Mouse (Mus musculus): ENCODE measurements around the gene March10.

Gene March10

GRCm38 (mm10) chr11:105465488-105465887, 9.0 kb upstream of the March10 start:
- no peak for DNase-seq

DNA sequence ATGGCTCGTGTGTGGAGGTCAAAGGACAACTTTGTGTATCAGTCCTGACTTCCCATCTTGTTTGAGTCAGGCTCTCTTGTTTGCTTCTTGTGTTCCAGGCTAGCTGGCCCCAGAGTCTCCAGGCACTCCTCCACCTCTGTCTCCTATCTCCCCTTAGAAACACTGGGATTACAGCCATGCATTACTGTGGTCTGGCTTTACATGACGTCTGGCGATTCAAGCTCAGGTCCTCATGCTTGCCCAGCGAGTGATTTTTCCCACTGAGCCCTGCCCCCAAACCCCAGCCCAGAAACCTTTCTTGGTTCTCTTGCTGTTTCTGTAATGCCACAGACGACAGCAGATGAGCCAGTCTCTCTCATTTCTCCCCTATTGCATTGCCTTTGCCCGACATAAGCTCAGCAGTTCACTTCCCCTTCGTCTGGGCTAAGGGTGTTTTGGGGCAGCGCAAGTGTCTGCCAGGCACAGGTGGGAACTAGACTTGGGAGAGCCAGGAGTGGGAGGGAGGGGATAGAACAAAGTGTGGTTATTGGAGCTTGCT, 8.0 kb upstream of the March10 start:
- DNase-seq = no peak

DNA sequence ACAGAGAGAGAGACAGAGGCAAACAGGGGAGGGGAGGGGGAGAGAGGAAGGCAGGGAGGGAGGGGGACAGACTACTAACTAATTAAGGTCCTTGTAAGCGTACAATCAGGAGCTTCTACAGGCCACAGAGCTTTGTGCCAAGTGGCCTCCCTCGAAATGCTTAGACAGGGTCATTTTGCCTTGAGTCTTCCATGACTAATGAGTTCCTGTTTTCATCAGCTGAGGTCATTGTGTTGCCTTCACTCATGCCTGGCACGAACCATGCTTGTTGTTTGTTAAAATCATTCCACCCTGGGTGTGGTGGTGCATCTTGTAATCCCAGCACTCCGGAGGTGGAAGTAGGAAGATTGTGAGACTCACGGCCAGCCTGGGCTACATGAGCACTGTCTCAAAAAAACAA, 3.4 kb upstream of the March10 start:
- DNase-seq = peak; percentile 27 to 33

DNA sequence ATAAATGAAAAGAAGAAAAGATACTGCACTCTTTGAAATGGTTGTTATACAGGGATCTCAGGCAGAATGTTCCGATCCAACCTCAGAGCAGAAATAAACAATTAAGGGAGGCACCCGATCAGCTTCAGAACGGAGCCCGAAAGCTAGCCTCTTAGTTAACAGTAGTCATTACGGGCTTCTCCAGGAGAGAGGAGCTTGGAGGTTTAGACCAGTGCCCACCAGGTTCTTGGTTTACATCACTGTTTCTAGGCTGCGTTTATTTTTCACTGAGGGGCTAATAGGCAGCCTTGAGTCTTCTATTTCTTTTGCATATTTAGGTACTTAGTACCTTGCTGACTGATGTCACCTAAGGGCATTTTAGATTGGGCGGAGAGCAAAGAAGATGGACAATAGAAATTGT, 506 bp upstream of the March10 start:
- no peak for DNase-seq

DNA sequence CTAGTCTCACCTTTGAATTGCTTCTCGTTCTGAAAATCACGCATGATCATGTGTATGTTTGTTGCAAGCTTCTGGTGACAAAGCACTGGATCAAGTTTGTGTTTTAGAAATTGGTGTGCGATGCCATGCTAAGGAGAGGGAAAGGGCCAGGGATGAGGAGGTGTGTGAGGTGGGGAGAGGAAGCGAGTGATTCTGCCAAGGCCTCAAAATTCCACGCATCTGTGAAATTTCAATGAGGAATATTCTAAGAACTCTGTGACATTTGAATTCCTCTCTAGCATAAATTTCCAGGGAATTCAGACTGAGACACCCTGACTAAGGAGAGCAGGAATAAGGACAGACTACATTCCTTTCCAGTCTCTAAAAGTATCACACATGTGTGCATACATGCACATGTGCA, 1.4 kb downstream of the March10 start:
- no peak for DNase-seq

- no peak for DNase-seq
Observed at GRCm38 (mm10) chr11:105453084-105453483, 3.5 kb downstream of the March10 start.

- DNase-seq = no peak
Observed at GRCm38 (mm10) chr11:105452504-105452903, 4.0 kb downstream of the March10 start.

DNA sequence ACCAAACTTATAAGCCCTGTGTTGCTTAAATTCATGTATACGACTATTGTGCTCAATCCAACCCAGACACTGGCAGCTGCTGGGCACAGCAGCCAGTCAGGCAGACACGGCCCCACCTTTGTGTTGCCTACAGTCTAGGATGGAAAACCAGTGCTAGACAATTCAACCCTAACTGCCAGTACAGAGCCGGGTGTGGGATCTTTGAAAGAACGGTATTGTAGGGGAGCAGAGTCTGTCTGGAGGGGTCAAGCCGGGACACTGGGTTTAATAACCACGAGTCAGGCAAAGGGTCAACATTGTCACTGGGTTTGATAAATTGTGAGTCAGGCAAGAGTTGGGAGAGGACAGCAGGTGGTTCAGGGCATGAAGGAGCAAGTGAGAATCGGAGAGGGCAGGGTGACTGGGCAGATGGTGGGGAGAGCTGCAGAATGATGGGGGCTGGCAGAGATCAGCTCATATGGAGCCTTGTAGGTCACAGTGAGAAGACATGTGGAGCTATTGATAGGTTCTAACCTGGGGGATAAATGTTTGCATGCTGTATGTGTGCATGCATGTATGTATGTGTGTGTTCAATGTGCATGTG, 4.9 kb downstream of the March10 start:
- DNase-seq = no peak

DNA sequence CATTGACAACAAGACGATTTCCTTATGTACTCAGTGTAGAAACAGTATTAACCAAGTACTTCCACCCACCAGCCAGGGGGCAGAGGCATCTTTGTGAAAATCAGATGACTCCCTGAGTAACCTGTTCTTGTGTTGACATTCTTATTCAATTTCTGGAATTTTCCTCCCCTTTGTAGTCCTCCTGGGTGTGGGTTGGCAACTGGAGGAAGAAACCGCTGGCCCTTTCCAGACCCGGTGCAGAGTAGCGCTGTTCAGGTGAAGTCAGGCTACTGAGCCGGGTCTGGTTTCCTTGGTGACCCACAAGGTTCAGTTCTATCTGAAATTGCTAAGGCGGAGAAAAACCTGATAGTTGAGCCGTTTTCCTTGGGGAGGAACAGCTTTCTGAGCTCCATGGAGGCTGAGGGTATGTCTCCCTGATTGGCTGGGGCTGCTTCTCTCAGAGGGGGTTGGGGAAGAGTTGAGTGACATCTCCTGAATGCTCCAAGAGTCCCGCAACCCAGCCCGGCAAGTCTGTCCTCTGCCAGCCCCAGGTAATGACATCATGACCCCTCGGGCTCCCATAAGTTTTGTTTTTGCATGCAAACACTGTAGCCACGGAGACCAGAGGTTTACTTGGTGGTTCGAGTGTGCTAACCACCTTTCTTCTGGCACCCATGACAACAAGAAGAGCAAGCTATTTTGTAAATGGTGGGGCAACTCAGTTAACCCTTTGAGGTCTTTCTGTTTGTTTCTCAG, 6.8 kb downstream of the March10 start:
- DNase-seq = no peak

- DNase-seq = no peak
Observed at GRCm38 (mm10) chr11:105447661-105448060, 8.9 kb downstream of the March10 start.

- peak in 1 of 2 experiments; percentile 25 for DNase-seq
Observed at GRCm38 (mm10) chr11:105446221-105446620, 10.3 kb downstream of the March10 start.

DNA sequence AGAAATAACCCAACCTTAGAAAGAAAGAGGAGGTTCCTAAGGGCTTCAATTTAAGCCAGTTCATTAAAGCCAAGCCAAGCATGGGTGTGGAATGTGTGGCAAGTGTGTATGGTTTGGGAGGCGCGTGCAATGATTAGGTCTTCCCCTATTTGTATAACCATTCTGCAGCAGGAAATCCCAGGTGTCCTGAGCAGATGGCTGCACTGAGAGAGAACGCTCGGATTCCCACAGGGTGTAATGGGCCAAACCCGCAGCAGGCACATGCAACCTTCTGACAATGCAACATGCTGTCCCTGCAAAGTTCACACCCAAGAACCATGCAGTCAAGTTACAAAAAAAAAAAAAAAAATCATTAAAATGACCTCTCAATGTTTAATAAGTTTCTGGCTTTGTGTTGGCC, 10.8 kb downstream of the March10 start:
- DNase-seq = no peak

DNA sequence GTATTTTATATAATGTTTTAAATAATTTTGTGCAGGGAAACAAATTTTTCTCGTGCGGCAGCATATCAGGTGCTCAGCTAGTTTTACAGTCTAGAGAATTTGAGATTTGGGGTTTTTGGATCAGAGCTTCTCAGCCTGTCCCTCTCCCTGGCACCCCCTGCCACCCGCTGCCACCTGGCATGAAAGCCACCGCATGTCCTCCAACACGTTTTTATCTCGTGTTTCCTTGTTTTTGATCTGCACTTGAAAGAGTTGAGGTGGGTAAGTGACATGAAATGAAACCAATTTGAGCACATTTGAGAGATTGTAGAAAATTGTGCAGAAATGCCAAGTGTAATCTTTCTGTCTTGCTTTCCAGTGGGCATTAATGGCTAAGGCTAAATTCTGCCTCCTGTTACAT, 11.6 kb downstream of the March10 start:
- DNase-seq = no peak

DNA sequence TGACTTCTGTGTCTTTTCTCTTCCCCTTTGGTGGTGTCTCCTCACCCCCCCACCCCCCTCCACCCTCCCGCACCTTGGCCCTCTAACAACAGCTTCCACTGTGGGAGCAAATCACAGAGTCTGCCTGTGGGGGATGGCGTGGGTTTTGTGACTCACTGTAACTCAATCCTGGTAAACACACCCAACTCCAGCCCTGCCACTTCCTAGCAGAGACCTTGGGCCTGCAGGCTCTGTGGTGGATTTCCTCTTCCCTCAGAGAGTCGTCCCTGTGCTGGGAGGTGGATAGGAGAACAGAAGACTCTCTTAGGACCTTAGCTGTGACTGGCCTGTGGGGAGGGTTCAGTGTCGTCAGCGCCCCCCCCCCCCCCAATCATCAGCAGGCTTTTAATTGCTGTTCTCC, 13.0 kb downstream of the March10 start:
- no peak for DNase-seq

DNA sequence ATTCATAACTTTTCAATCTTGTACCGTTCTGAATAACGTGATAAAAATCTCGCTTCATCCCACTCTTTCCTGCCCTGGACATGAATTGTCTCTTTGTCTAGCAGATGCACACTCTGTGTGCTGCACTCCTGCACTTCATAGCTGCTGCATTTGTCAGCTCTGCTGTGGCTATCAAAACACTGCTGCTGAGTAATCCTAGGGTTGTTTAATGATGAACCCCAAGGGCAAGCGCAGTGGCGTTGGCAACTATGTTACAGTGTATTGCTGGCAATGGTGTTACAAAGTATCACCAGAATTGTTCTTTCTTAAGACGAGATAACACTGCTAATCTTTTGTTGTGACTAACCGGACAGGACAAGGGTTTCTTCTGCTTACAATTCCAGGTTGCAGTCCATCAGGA, 16.7 kb downstream of the March10 start:
- no peak for DNase-seq

- no peak for DNase-seq
Observed at GRCm38 (mm10) chr11:105438907-105439306, 17.6 kb downstream of the March10 start.

GRCm38 (mm10) chr11:105426441-105426840, 30.1 kb downstream of the March10 start:
- DNase-seq = no peak

GRCm38 (mm10) chr11:105424643-105425042, 31.9 kb downstream of the March10 start:
- DNase-seq = no peak

DNA sequence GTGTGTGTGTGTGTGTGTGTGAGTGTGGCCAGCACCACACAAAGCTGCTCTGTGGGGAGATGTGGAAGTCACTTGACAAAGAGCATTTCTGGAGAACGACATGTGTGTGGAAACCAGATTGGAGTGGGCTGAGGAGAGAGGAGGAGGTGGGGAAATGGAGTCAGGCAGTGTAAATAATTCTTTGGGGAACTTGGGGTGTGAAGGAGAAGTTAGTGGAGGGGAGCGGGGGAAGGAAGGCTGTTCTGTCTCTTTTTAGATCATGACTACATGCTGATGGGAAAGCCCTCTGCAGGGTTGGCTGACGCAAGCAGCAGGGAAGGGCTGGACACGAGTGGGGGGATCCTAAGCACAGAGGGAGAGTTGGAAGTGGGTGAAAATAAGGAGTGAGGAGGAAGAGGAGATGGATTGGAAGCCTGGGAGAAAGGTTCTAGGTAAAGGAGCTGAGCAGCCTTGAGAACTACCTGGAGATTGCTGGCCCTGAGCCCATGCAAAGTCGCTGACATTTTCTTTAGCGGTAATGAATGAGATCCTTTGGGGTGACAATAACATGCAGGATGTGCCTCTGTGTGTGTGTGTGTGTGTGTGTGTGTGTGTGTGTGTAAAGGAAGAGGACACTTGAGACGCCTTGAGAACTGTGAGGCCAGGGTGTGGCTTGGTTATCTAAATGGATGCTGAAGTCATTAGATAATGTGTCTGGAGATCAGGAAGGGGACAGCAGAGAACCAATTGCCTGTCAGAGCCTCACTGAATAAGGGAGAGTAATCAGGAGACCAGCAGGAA, 35.7 kb downstream of the March10 start:
- peak; percentile 63 to 72 for DNase-seq

- DNase-seq = no peak
Observed at GRCm38 (mm10) chr11:105419946-105420345, 36.6 kb downstream of the March10 start.

- no peak for DNase-seq
Observed at GRCm38 (mm10) chr11:105414009-105414408, 42.5 kb downstream of the March10 start.

GRCm38 (mm10) chr11:105409408-105409807, 47.1 kb downstream of the March10 start:
- DNase-seq = no peak

DNA sequence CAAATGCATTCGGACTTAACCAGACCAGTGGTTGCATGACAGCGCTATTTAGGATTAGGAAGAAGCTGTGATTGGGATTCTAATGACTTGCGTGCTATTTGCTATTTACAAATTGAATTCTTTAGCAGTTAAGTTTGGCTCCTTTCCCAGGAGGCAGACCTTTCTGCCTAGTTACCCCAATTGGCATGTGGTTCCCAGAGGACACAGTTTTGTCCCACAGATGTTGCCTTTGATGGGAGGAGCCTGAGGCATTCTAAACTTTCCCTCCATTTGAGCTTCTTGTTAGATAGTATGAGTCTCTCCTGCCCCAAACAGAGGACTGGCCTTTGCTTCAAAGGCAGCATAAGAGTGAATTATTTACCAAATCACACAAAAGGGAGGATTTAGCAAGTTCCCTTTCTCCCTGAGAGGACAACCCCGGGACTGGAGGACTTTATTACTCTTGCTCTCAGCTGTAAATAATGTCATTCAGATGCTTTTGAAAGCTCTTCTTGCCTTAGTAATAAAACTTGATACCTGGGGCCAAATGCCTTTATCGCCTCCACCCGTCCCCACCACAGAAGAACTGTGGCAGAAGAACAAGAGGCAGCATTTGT, 48.6 kb downstream of the March10 start:
- peak; percentile 34 to 55 for DNase-seq
